Mouse (Mus musculus) lung, postnatal 0 days (tissue): Measurements from ENCODE around the gene Lrrn2. TPM values are rescaled to one million over a fixed set of nuclear protein-coding genes. Genes with fewer than 3 reads are reported as not detected.

ENCODE experiments used
- ATAC-seq: fragments of 200-750 bp; cut with Nextera tagmentation; 2 replicates; pipeline ENCODE4 v1.8.0; 2017; ENCODE audit warnings: moderate library complexity
- DNase-seq: peaks from one replicate; pipeline ENCODE4 v3.0.0-alpha.2; 2016; ENCODE audit warnings: low spot score
- H3K27ac ChIP-seq: fragments of 300-500 bp; sonication (generic); 2 replicates; pipeline ENCODE4 v1.5.1; 2014; ENCODE audit warnings: antibody characterized with exemption, mild to moderate bottlenecking, low read length, mixed read lengths
- H3K27me3 ChIP-seq: fragments of 300-500 bp; sonication (generic); replicated peaks from 2 replicates; pipeline ENCODE4 v1.6.1; 2014; ENCODE audit warnings: low read length, mixed read lengths; ENCODE audit not compliant: insufficient read depth
- H3K36me3 ChIP-seq: fragments of 300-500 bp; sonication (generic); 2 replicates; pipeline ENCODE4 v1.6.1; 2014; ENCODE audit warnings: low read length, mixed read lengths; ENCODE audit not compliant: insufficient read depth
- H3K4me1 ChIP-seq: fragments of 300-500 bp; sonication (generic); 2 replicates; pipeline ENCODE4 v1.6.1; 2014; ENCODE audit warnings: antibody characterized with exemption, low read depth, low read length, mixed read lengths; ENCODE audit not compliant: insufficient read depth
- H3K4me2 ChIP-seq: fragments of 300-500 bp; sonication (generic); replicated peaks from 2 replicates; pipeline ENCODE4 v1.6.1; 2014; ENCODE audit warnings: low read depth, mild to moderate bottlenecking, low read length, moderate library complexity, mixed read lengths
- H3K4me3 ChIP-seq: fragments of 300-500 bp; sonication (generic); 2 replicates; pipeline ENCODE4 v1.5.1; 2014; ENCODE audit warnings: low read depth, low read length
- H3K9ac ChIP-seq: fragments of 300-500 bp; sonication (generic); replicated peaks from 2 replicates; pipeline ENCODE4 v1.6.1; 2014; ENCODE audit warnings: low read depth, mild to moderate bottlenecking
- H3K9me3 ChIP-seq: fragments of 300-500 bp; sonication (generic); 2 replicates; pipeline ENCODE4 v1.6.1; 2016; ENCODE audit warnings: low read length, mixed read lengths
- CTCF ChIP-seq: IDR thresholded peaks from 2 replicates; pipeline ENCODE4 v1.5.1; 2016; ENCODE audit warnings: antibody characterized with exemption, mild to moderate bottlenecking
- EP300 ChIP-seq: IDR thresholded peaks from 2 replicates; pipeline ENCODE4 v1.6.1; 2016; ENCODE audit warnings: antibody characterized with exemption, mild to moderate bottlenecking, control low read depth
- WGBS: fragments of 180-500 bp; shearing (Covaris S2); extraction: QIAGEN DNeasy Blood & Tissue Kit; methylation state at CpG from one replicate; pipeline ENCODE4 v1.1.7; 2014; 5-methylcytosine and 5-hydroxymethylcytosine counted together
- polyA plus RNA-seq: library from polyadenylated mRNA; unstranded; fragments of >200 nt; fragmentation: Nextera tagmentation; extraction: Ambion mirVana; gene quantifications from 2 replicates; pipeline ENCODE4 v1.2.1, GENCODE M21; 2015

The Lrrn2 gene
- polyA plus RNA-seq, 1 experiment from 2014 or later, result 0.63 TPM

- Histone ChIP-seq H3K36me3 (no peaks in the 10 kb centered on the region), H3K27me3 (no peaks in the 10 kb centered on the region), H3K4me1 (no peaks in the 10 kb centered on the region), H3K27ac (no peak overlapping the region), H3K4me3 (no peak overlapping the region), H3K9me3 (no peaks in the 10 kb centered on the region), H3K4me2 (no peak overlapping the region), H3K9ac (no peak overlapping the region)
- ATAC-seq (peak; percentile 72), DNase-seq (peak; percentile 37)
- no peak for TF ChIP-seq EP300
- TF ChIP-seq CTCF, result no peak
- WGBS, result 22% methylated on average over 8 of the region's 8 CpGs
These were observed 26.8 kb upstream of the Lrrn2 start for GRCm38 (mm10) chr1:132853312-132853711.

- Histone ChIP-seq H3K36me3 (no peaks in the 10 kb centered on the region), H3K9ac (no peak overlapping the region), H3K4me3 (no peak overlapping the region), H3K27ac (no peak overlapping the region), H3K4me1 (no peaks in the 10 kb centered on the region), H3K27me3 (no peaks in the 10 kb centered on the region), H3K9me3 (no peaks in the 10 kb centered on the region), H3K4me2 (no peak overlapping the region)
- DNase-seq, result no peak
- TF ChIP-seq EP300 (no peak), CTCF (no peak)
- 49% methylated on average over 5 of the region's 5 CpGs for WGBS
- no peak for ATAC-seq
These were observed 21.3 kb upstream of the Lrrn2 start for GRCm38 (mm10) chr1:132858516-132859383.

GRCm38 (mm10) chr1:132864220-132864619 is 15.9 kb upstream of the Lrrn2 start:
- no peak overlapping the region for H3K27ac ChIP-seq
- H3K36me3 ChIP-seq, result no peaks in the 10 kb centered on the region
- no peaks in the 10 kb centered on the region for H3K4me1 ChIP-seq
- H3K9ac ChIP-seq, result no peak overlapping the region
- DNase-seq (no peak), ATAC-seq (no peak)
- no peak overlapping the region for H3K4me2 ChIP-seq
- TF ChIP-seq EP300 (no peak), CTCF (no peak)
- H3K9me3 ChIP-seq, result no peaks in the 10 kb centered on the region
- H3K27me3 ChIP-seq, result no peaks in the 10 kb centered on the region
- H3K4me3 ChIP-seq, result no peak overlapping the region
- WGBS, result 49% methylated on average over 2 of the region's 2 CpGs

- no peak overlapping the region for H3K4me3 ChIP-seq
- ATAC-seq (no peak), DNase-seq (no peak)
- no peak overlapping the region for H3K9ac ChIP-seq
- WGBS, result 74% methylated on average over 4 of the region's 4 CpGs
- no peak overlapping the region for H3K4me2 ChIP-seq
- H3K36me3 ChIP-seq, result no peaks in the 10 kb centered on the region
- H3K27ac ChIP-seq, result no peak overlapping the region
- no peaks in the 10 kb centered on the region for H3K27me3 ChIP-seq
- no peaks in the 10 kb centered on the region for H3K4me1 ChIP-seq
- TF ChIP-seq CTCF, result no peak
- no peak for TF ChIP-seq EP300
- no peaks in the 10 kb centered on the region for H3K9me3 ChIP-seq
These were observed 14.5 kb upstream of the Lrrn2 start for GRCm38 (mm10) chr1:132865585-132865984.

GRCm38 (mm10) chr1:132870327-132870726 is 9.7 kb upstream of the Lrrn2 start:
- H3K4me3 ChIP-seq, result no peak overlapping the region
- DNase-seq, result no peak
- no peak overlapping the region for H3K4me2 ChIP-seq
- no peaks in the 10 kb centered on the region for H3K27me3 ChIP-seq
- ATAC-seq, result no peak
- no peaks in the 10 kb centered on the region for H3K4me1 ChIP-seq
- no peaks in the 10 kb centered on the region for H3K9me3 ChIP-seq
- 48% methylated on average over 7 of the region's 7 CpGs for WGBS
- H3K36me3 ChIP-seq, result no peaks in the 10 kb centered on the region
- no peak overlapping the region for H3K27ac ChIP-seq
- no peak for TF ChIP-seq EP300
- no peak for TF ChIP-seq CTCF
- no peak overlapping the region for H3K9ac ChIP-seq

GRCm38 (mm10) chr1:132878951-132879610 is 992 bp upstream of the Lrrn2 start:
- no peaks in the 10 kb centered on the region for H3K36me3 ChIP-seq
- peaks cover 4% of the 10 kb centered on the region; the same call in 1 of the 2 replicates for H3K4me1 ChIP-seq
- no peak overlapping the region for H3K4me3 ChIP-seq
- TF ChIP-seq EP300 (no peak), CTCF (no peak)
- no peaks in the 10 kb centered on the region for H3K9me3 ChIP-seq
- H3K9ac ChIP-seq, result no peak overlapping the region
- no peak overlapping the region for H3K27ac ChIP-seq
- H3K27me3 ChIP-seq, result peaks cover 37% of the 10 kb centered on the region
- whole genome bisulfite sequencing, result 29% methylated on average over 11 of the region's 11 CpGs
- H3K4me2 ChIP-seq, result no peak overlapping the region
- ATAC-seq (no peak), DNase-seq (no peak)
